Mouse (Mus musculus): ENCODE results near the gene Dtx3. TPM values are rescaled to one million over a fixed set of nuclear protein-coding genes. Genes with fewer than 3 reads are reported as not detected.

Dtx3 gene
- polyA plus RNA-seq (2016; fragmentation: Nextera tagmentation; extraction: Ambion mirVana): 204 and 205 TPM in 2 replicates

GRCm38 (mm10) chr10:127195328-127196129 lies at the start of gene Dtx3:
Gene Dtx3, minus strand, starts transcription at chr10:127195728.
- Histone ChIP-seq H3K27me3 (peaks cover 4% of the 10 kb centered on the region; the same call in 1 of the 2 replicates), H3K4me1 (peaks cover 29% of the 10 kb centered on the region), H3K9ac (replicated peaks) (peak within 1 kb of the TSS; percentile 96), H3K4me3 (peak within 1 kb of the TSS; percentile 91), H3K36me3 (peaks cover 50% of the 10 kb centered on the region), H3K9me3 (no peaks in the 10 kb centered on the region), H3K4me2 (replicated peaks) (peak within 1 kb of the TSS; percentile 88), H3K27ac (replicated peaks) (peak within 1 kb of the TSS; percentile 90)
- under 1% methylated on average over 25 of the region's 47 CpGs for WGBS
- peak; percentile 69 for ATAC-seq (ENCODE audit: low FRiP score, low read depth)

GRCm38 (mm10) chr10:127238241-127238824 lies 42.8 kb upstream of the Dtx3 start:
- H3K4me1 ChIP-seq: no peaks in the 10 kb centered on the region

GRCm38 (mm10) chr10:127236541-127236940 lies 41.0 kb upstream of the Dtx3 start:
- Histone ChIP-seq H3K4me1 (no peaks in the 10 kb centered on the region), H3K27ac (replicated peaks) (no peak overlapping the region), H3K36me3 (peaks cover 65% of the 10 kb centered on the region), H3K9ac (replicated peaks) (no peak overlapping the region), H3K9me3 (no peaks in the 10 kb centered on the region), H3K27me3 (0 out of 2 replicates have a peak, but pooled peaks cover 6% of the 10 kb centered on the region), H3K4me3 (no peak overlapping the region), H3K4me2 (replicated peaks) (no peak overlapping the region)
- 55% methylated on average over 9 of the region's 9 CpGs for WGBS
- no peak for ATAC-seq (ENCODE audit: low FRiP score, low read depth)

More at GRCm38 (mm10) chr10:127238241-127238824, 42.8 kb upstream of the Dtx3 start:
- 75% methylated on average over 18 of the region's 18 CpGs for WGBS
- no peak overlapping the region for H3K9ac ChIP-seq (replicated peaks)
- H3K4me3 ChIP-seq: no peak overlapping the region
- H3K4me2 ChIP-seq (replicated peaks): no peak overlapping the region
- peaks cover 82% of the 10 kb centered on the region for H3K36me3 ChIP-seq
- 0 out of 2 replicates have a peak, but pooled peaks cover 4% of the 10 kb centered on the region for H3K27me3 ChIP-seq
- H3K9me3 ChIP-seq: no peaks in the 10 kb centered on the region
- no peak overlapping the region for H3K27ac ChIP-seq (replicated peaks)
- no peak for ATAC-seq (ENCODE audit: low FRiP score, low read depth)

GRCm38 (mm10) chr10:127233141-127233540 lies 37.6 kb upstream of the Dtx3 start:
- Histone ChIP-seq H3K36me3 (peaks cover 48% of the 10 kb centered on the region), H3K27me3 (peaks cover 8% of the 10 kb centered on the region; the same call in 1 of the 2 replicates), H3K4me2 (replicated peaks) (no peak overlapping the region), H3K9ac (replicated peaks) (no peak overlapping the region), H3K4me1 (no peaks in the 10 kb centered on the region), H3K27ac (replicated peaks) (no peak overlapping the region), H3K9me3 (no peaks in the 10 kb centered on the region), H3K4me3 (no peak overlapping the region)
- ATAC-seq (ENCODE audit: low FRiP score, low read depth): no peak
- WGBS: 82% methylated on average over 9 of the region's 9 CpGs

DNA sequence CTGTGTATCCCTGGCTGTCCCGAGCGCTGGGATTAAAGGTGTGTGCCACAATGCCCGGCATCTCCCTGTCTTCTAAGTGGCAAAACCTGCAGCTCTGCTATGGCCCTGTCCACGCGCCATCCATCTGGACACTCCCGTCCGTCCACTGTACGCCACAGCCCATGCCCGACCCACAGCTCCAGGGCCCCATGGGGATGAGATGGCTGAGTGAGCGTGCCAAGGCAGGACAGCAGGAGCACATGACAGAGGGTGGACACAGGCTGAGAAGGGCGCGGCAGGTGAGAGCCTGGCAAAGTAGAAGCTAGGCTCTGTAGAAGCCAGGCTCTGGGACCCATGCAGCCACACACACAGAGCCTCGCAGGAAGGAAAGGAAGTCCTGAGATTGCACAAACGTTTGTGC lies 36.2 kb upstream of the Dtx3 start:
- peaks cover 16% of the 10 kb centered on the region; the same call in 1 of the 2 replicates for H3K27me3 ChIP-seq
- WGBS: 88% methylated on average over 14 of the region's 14 CpGs
- no peak overlapping the region for H3K4me3 ChIP-seq
- no peak overlapping the region for H3K9ac ChIP-seq (replicated peaks)
- no peak overlapping the region for H3K27ac ChIP-seq (replicated peaks)
- ATAC-seq (ENCODE audit: low FRiP score, low read depth): no peak
- peaks cover 44% of the 10 kb centered on the region for H3K36me3 ChIP-seq
- no peak overlapping the region for H3K4me2 ChIP-seq (replicated peaks)
- H3K9me3 ChIP-seq: no peaks in the 10 kb centered on the region
- no peaks in the 10 kb centered on the region for H3K4me1 ChIP-seq

DNA sequence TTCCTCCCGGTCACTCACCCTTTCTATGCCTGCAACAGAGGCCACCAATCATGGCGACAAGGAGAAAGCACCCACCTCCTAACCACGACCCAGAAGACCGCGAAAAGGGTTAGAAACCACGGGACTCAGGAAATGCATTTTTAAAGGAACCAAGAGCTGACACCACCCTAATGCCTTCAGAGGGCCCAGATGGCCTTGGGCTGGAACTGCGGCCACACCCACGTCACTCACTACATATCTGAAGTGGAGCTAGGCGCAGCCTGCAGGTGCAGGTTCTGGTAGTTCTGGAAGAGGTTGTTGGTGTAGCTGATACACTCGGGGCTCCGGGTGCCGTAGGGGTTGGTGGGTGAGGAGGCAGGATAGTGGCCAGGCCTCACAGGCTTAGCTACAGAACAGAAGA lies 35.2 kb upstream of the Dtx3 start:
- peaks cover 34% of the 10 kb centered on the region for H3K36me3 ChIP-seq
- 0 out of 2 replicates have a peak, but pooled peaks cover 2% of the 10 kb centered on the region for H3K4me1 ChIP-seq
- 88% methylated on average over 12 of the region's 12 CpGs for WGBS
- H3K27me3 ChIP-seq: peaks cover 16% of the 10 kb centered on the region; the same call in 1 of the 2 replicates
- H3K27ac ChIP-seq (replicated peaks): no peak overlapping the region
- H3K9ac ChIP-seq (replicated peaks): no peak overlapping the region
- H3K4me2 ChIP-seq (replicated peaks): no peak overlapping the region
- no peak for ATAC-seq (ENCODE audit: low FRiP score, low read depth)
- no peak overlapping the region for H3K4me3 ChIP-seq
- H3K9me3 ChIP-seq: no peaks in the 10 kb centered on the region

- Histone ChIP-seq H3K9ac (replicated peaks) (no peak overlapping the region), H3K4me2 (replicated peaks) (no peak overlapping the region), H3K9me3 (no peaks in the 10 kb centered on the region), H3K27me3 (peaks cover 16% of the 10 kb centered on the region; the same call in 1 of the 2 replicates), H3K27ac (replicated peaks) (no peak overlapping the region), H3K4me3 (no peak overlapping the region), H3K36me3 (peaks cover 27% of the 10 kb centered on the region), H3K4me1 (0 out of 2 replicates have a peak, but pooled peaks cover 2% of the 10 kb centered on the region)
- ATAC-seq (ENCODE audit: low FRiP score, low read depth): peak; percentile 36
- 23% methylated on average over 4 of the region's 4 CpGs for WGBS
Observed at GRCm38 (mm10) chr10:127228897-127229296, 33.4 kb upstream of the Dtx3 start.

GRCm38 (mm10) chr10:127227163-127227562 lies 31.6 kb upstream of the Dtx3 start:
- no peak overlapping the region for H3K27ac ChIP-seq (replicated peaks)
- peaks cover 21% of the 10 kb centered on the region for H3K36me3 ChIP-seq
- ATAC-seq (ENCODE audit: low FRiP score, low read depth): no peak

DNA sequence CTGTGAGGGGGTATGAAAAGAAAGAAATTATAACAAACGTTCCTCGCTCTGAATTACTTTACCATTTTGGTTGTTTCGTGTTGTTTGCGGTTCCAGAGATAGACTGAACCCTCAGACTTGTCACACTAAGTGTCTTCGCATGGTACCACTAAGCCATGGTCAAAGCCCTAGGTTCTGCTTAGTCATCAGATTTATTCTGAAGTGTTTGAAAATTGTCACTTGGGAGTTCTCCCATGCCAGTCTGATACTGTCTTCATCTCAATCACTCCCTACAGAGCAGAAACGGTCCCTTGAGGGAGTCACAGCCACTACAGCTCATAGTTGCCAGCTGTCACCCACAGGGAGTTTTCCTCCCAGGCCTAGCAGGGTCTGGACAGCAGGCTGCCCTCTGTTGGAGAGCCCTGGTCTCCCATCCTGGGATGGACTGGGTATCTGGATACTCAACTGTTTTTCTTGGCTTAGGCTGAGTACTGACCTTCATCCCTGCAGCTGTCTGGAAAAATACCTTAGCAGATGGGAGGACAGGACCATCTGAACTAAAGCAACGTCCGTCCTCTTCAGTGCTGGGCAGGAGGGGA lies 30.9 kb upstream of the Dtx3 start:
- no peak for ATAC-seq (ENCODE audit: low FRiP score, low read depth)
- H3K9ac ChIP-seq (replicated peaks): no peak overlapping the region

More at GRCm38 (mm10) chr10:127227163-127227562, 31.6 kb upstream of the Dtx3 start:
- H3K9me3 ChIP-seq: no peaks in the 10 kb centered on the region
- H3K4me3 ChIP-seq: no peak overlapping the region
- peak overlapping the region; percentile 20; the same call in 1 of the 2 replicates for H3K9ac ChIP-seq (replicated peaks)
- H3K4me1 ChIP-seq: 0 out of 2 replicates have a peak, but pooled peaks cover 2% of the 10 kb centered on the region
- H3K27me3 ChIP-seq: peaks cover 16% of the 10 kb centered on the region; the same call in 1 of the 2 replicates
- no peak overlapping the region for H3K4me2 ChIP-seq (replicated peaks)
- 87% methylated on average over 8 of the region's 8 CpGs for WGBS

DNA sequence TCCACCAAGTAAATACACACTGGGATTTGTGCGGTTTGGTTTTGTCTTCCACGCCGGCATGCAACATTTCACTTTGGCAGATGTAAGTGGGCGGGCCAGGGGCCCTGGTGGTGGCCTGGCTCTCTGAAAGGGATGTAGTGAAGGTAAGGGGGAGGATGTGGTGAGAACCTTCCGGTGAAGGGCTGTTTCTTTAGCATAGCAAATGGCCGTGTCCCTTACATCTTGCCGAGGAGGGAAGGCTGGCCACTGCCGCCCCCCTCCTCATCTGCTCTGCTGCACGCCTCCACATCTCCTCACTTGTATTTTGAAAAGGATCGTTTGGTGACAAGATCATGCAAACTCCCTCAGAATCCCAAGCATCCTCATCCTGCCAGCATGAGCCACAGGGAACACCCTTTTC lies 30.2 kb upstream of the Dtx3 start:
- H3K36me3 ChIP-seq: peaks cover 20% of the 10 kb centered on the region
- H3K4me1 ChIP-seq: 0 out of 2 replicates have a peak, but pooled peaks cover 2% of the 10 kb centered on the region
- WGBS: 36% methylated on average over 10 of the region's 10 CpGs
- no peaks in the 10 kb centered on the region for H3K9me3 ChIP-seq
- no peak for ATAC-seq (ENCODE audit: low FRiP score, low read depth)
- H3K27me3 ChIP-seq: peaks cover 14% of the 10 kb centered on the region; the same call in 1 of the 2 replicates
- H3K4me3 ChIP-seq: no peak overlapping the region
- no peak overlapping the region for H3K9ac ChIP-seq (replicated peaks)
- H3K27ac ChIP-seq (replicated peaks): no peak overlapping the region
- no peak overlapping the region for H3K4me2 ChIP-seq (replicated peaks)

More for the DNA sequence above, 30.9 kb upstream of the Dtx3 start:
- 67% methylated on average over 8 of the region's 8 CpGs for WGBS
- H3K27me3 ChIP-seq: peaks cover 14% of the 10 kb centered on the region; the same call in 1 of the 2 replicates
- H3K4me2 ChIP-seq (replicated peaks): no peak overlapping the region
- H3K4me1 ChIP-seq: 0 out of 2 replicates have a peak, but pooled peaks cover 2% of the 10 kb centered on the region
- no peak overlapping the region for H3K27ac ChIP-seq (replicated peaks)
- H3K9me3 ChIP-seq: no peaks in the 10 kb centered on the region
- H3K4me3 ChIP-seq: no peak overlapping the region
- H3K36me3 ChIP-seq: peaks cover 21% of the 10 kb centered on the region

GRCm38 (mm10) chr10:127225213-127225612 lies 29.7 kb upstream of the Dtx3 start:
- Histone ChIP-seq H3K9ac (replicated peaks) (no peak overlapping the region), H3K27me3 (peaks cover 14% of the 10 kb centered on the region; the same call in 1 of the 2 replicates), H3K4me1 (0 out of 2 replicates have a peak, but pooled peaks cover 2% of the 10 kb centered on the region), H3K4me2 (replicated peaks) (no peak overlapping the region), H3K4me3 (no peak overlapping the region), H3K9me3 (no peaks in the 10 kb centered on the region), H3K27ac (replicated peaks) (no peak overlapping the region), H3K36me3 (peaks cover 15% of the 10 kb centered on the region)
- ATAC-seq (ENCODE audit: low FRiP score, low read depth): no peak
- WGBS: 20% methylated on average over 6 of the region's 6 CpGs
